Mouse (Mus musculus) CD4-positive naive resting alpha-beta T cell, adult 57 days (primary cell): ENCODE data around the gene Malrd1. TPM values are rescaled to one million over a fixed set of nuclear protein-coding genes. Genes with fewer than 3 reads are reported as not detected.

Source experiments
- total RNA-seq: library from RNA; stranded (reverse); gene quantifications from one replicate; pipeline ENCODE4 v1.2.4, GENCODE M21; 2023

Gene Malrd1
- not detected for total RNA-seq

DNA sequence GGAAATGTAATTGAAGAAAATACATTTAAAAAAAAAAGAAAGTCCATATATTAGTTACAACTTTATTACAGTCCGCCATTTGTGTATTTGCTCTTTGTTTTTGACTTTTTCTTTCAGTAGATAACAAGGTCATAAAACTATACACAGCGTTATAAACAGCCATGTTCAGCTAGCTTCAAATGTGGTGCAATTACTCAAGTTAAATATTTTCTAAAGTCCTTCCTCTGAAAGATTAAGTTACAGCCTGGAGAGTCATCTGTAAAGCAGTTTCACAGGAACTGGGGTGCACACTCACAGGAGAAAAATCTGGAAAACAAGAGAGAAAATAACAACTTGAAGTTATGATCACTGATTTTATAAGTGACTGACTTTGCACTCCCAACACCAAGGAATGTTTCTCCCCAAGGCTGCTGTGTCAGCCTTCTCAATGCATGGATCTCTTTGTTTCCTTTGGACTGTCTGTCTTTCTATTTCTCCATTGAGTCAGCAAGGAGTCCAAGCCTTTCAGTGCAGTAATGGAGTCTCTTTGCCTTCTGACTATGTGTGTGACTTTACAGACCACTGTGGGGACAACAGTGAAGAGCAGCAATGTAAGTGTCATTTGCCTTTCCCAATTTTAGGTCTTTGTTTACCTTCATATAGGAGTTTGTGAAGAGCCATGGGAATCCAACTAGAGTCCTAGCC, at the start of gene Malrd1:
TSS of gene Malrd1 (plus strand) at position 239 of the 684 bp plus-strand sequence.

